Mouse (Mus musculus) megakaryocyte, embryonic 14.5 days (primary cell): ENCODE data around the gene Hip1r.

Experiments
- FLI1 ChIP-seq: IDR thresholded peaks from 2 replicates; pipeline ENCODE4 v1.6.1; 2012; ENCODE audit warnings: low read length, inconsistent platforms, mixed read lengths
- GATA1 ChIP-seq: IDR thresholded peaks from 3 replicates; pipeline ENCODE4 v1.6.1; 2012; ENCODE audit warnings: mixed read lengths, low read length, inconsistent platforms, borderline replicate concordance

GRCm38 (mm10) chr5:123998370-123998769 lies 24.9 kb downstream of the Hip1r start:
- TF ChIP-seq GATA1, result no peak
- TF ChIP-seq FLI1, result no peak
